Mouse (Mus musculus) gastrocnemius, adult 18-20 months (tissue): ENCODE measurements around the gene Zbtb7a. TPM values are rescaled to one million over a fixed set of nuclear protein-coding genes. Genes with fewer than 3 reads are reported as not detected.
A peak's percentile ranks its signal among the peaks of the same experiment; 100 is the strongest.

Experiments used
- DNase-seq: peaks from one replicate; pipeline ENCODE4 v3.0.0; 2021; ENCODE audit warnings: low spot score
- total RNA-seq, 2 experiments: library from RNA; stranded (reverse); gene quantifications; 2 replicates each; pipeline ENCODE4 v1.2.3; 2021

Zbtb7a gene
- total RNA-seq, 2 experiments from 2014 or later: 22.1 to 24.5 TPM

DNA sequence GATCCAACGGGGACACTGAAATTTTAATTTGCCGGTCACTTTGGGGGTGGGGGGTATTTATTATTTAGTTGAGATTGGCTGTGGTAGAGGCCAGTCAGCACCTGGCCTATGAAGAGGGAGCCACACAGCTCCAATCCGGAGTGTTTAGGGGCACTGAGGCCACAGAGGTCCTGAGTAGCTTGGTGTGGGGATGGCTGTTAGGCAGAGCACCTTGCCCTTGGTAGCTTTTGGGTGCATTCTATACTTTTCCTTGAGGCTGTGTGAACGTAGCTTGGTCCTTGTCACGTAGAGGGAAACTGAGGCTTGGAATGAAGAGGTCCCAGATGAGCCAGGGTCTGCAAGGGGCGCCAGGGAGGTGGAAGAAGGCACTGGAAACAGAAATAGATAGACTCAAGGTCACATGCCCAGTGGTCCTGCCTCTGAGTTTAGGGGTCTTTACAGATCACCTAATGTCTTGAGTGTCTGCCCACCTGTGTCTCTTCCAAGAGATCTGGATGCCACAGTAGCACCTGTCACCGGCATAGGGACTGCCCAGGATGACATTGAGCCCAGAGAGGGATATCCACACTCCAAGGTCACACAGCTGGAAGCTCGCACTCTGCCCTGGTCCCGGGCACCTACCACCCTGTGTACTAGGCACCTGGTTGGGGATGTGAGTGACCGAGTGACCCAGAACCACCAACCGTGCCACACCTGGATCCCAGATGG is 4.0 kb downstream of the Zbtb7a start:
- DNase-seq: no peak

- no peak for DNase-seq
Measured at GRCm38 (mm10) chr10:81139529-81139846, 4.5 kb downstream of the Zbtb7a start.

DNA sequence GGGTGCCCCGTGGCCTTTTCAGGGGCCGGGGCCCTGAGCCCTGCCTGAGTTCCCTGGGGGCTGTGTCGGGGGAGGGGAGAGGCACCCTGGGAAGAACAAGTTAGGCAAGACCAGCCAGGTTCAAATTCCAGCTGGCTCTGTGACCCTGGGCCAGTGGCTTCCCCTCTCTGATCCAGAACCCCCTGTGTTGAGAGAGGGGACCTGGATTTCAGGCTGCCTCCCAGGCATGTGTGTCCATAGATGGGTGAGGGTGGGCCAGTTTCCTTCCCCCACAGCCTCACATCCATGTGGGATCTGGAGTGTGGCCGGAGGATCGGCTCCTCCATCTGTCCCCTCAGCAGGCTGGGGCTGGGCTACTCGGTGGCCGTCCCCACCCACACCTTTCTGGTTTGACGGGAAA is 5.0 kb downstream of the Zbtb7a start:
- DNase-seq: no peak

- DNase-seq: no peak
Measured at GRCm38 (mm10) chr10:81140717-81141454, 5.9 kb downstream of the Zbtb7a start.

- no peak for DNase-seq
Measured at GRCm38 (mm10) chr10:81141455-81142210, 6.6 kb downstream of the Zbtb7a start.

- DNase-seq: no peak
Measured at GRCm38 (mm10) chr10:81142551-81142981, 7.5 kb downstream of the Zbtb7a start.

GRCm38 (mm10) chr10:81143157-81143633 is 8.2 kb downstream of the Zbtb7a start:
- no peak for DNase-seq

DNA sequence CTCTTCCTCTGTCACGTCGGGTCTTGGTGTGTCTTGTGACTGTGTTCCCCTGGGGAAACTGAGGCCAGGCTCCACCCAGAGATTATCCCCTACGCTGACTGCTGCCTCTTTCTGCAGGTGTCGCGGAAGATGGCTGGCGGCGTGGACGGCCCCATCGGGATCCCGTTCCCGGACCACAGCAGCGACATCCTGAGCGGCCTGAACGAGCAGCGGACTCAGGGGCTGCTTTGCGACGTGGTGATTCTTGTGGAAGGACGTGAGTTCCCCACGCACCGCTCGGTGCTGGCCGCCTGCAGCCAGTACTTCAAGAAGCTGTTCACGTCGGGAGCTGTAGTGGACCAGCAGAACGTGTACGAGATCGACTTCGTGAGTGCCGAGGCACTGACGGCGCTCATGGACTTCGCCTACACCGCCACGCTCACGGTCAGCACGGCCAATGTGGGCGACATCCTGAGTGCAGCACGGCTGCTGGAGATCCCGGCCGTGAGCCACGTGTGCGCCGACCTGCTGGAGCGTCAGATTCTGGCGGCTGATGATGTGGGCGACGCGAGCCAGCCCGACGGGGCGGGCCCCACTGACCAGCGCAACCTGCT is 8.9 kb downstream of the Zbtb7a start:
- no peak for DNase-seq

DNA sequence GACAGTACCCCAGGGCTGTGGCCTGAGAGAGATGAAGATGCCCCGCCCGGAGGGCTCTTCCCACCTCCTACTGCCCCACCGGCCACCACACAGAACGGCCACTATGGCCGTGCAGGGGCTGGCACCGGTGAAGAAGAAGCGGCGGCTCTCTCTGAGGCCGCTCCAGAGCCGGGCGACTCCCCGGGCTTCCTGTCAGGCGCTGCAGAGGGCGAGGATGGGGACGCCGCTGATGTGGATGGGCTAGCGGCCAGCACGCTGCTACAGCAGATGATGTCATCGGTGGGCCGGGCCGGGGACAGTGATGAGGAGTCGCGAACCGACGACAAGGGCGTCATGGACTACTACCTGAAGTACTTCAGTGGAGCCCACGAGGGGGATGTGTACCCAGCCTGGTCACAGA is 9.6 kb downstream of the Zbtb7a start:
- DNase-seq: no peak

DNA sequence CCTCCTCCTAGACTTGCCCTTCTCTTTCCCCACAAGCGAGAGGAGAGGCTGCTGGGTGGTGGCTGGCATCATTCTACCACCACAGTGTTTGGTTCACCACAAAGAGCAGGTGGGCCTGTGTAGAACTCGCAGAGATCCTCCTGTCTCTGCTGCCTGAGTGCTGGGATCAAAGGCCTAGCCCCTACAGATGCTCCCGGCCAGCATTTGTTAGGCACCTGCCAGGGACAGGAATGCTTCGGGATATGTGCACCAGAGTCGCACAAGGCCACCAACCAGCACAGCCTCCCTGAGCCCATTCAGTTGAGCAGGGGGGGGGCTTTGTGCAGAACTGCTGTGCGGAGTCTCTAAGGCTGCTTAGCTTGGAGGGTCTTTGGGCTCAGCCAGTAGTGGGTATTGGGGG is 10.3 kb downstream of the Zbtb7a start:
- no peak for DNase-seq

- no peak for DNase-seq
Measured at GRCm38 (mm10) chr10:81145778-81146177, 10.8 kb downstream of the Zbtb7a start.

- DNase-seq: no peak
Measured at GRCm38 (mm10) chr10:81146296-81146695, 11.3 kb downstream of the Zbtb7a start.

DNA sequence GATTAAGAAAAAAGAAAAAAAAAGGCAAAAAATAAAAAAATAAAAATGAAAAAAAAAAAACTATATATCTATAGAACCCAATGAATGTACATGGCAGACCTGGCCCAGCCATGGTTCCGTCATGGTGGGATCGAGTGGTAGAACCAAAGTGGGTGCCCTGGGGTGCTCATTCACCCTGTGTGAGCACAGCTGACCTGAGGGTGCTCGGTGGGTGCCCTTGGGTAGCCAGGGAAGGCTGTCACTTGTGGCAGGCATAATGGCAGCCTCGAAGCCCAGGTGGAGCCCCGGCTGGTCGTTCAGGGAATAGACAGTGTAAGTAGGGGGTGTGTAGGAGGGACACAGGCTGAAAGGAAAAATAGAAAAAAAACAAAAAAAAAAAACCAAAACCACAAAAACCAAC is 16.2 kb downstream of the Zbtb7a start:
- no peak for DNase-seq

GRCm38 (mm10) chr10:81152609-81153008 is 17.6 kb downstream of the Zbtb7a start:
- no peak for DNase-seq

DNA sequence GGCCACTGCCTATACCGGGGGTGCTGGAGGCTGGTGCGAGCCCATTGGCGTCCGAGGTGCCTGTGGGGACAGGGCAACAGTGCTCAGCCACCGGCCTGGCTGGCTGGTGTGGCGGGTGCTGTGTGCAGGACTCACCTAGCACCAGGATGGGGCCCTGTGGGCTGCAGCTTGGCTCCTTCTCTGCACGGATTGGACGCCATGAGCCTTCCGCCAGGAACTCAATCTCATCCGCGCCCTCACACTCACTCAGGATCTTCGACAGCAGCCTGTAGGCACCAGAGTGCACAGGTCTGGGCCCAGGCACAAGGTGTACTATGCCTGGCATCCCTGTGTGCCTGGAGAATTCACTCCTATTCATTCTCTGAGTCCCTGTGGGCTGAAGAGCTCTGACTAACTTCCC is 19.3 kb downstream of the Zbtb7a start:
- no peak for DNase-seq

- DNase-seq: no peak
Measured at GRCm38 (mm10) chr10:81154736-81155135, 19.7 kb downstream of the Zbtb7a start.

- DNase-seq: no peak
Measured at GRCm38 (mm10) chr10:81161602-81162317, 26.7 kb downstream of the Zbtb7a start.

- DNase-seq: no peak
Measured at GRCm38 (mm10) chr10:81162318-81162652, 27.3 kb downstream of the Zbtb7a start.

GRCm38 (mm10) chr10:81165118-81165517 is 30.1 kb downstream of the Zbtb7a start:
- DNase-seq: no peak

DNA sequence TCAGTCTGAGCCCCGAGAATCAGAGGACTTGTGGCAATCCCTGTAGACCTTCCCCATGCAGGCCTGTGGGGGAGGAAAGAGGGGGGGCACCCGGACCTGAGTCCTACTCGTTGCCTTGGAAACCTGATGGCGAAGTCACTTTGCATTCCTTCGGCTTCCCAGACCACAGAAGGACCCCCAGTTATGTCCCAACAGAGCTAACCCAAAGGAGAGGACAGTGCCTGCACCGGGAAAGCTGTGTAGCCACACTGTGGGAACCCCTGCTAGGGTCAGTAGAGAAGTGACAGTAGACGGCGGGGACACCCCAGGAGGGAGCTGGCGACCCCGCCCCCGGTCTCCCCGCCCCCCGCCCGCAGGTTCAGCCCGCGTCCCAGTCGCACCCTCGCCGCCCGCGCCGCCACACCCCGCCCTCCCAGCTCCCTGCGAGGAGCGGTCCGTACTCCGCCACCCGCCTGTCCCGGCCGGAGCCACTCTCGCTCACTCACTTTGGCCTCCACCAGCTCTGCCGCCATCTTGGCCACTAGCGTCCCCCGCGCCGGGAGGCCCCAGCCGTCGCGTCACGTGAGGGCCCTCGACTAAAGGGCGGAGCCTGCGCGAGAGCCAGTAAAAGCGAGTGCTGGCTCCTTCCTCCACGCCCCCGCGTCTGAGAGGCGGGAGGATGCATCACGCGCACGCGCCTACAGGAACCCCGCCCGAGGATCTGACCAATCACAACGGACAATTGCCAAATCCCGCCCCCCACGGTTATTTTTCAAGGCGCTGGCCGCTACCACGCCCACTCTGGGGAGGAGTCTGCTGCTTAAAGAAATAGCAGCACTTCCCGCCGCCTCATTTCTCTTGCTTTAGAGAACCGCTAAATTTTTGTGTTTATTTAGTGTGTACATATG is 32.4 kb downstream of the Zbtb7a start, which contains the start of gene Pias4:
Pias4 (minus strand) TSS at position 724 of the 887 bp plus-strand sequence.
- DNase-seq: peak; percentile 100
